Mouse (Mus musculus): Measurements from ENCODE around the gene Kcng4.
A peak's percentile ranks its signal among the peaks of the same experiment; 100 is the strongest.

Gene Kcng4

GRCm38 (mm10) chr8:119641058-119641457, 5.6 kb upstream of the Kcng4 start:
- DNase-seq (ENCODE audit: low spot score), result no peak

GRCm38 (mm10) chr8:119639798-119640197, 4.3 kb upstream of the Kcng4 start:
- no peak for DNase-seq (ENCODE audit: low spot score)

- peak; percentile 73 for DNase-seq (ENCODE audit: low spot score)
These were observed 2.8 kb upstream of the Kcng4 start for GRCm38 (mm10) chr8:119638261-119638660.

GRCm38 (mm10) chr8:119637381-119637780, 1.9 kb upstream of the Kcng4 start:
- DNase-seq (ENCODE audit: low spot score), result no peak

GRCm38 (mm10) chr8:119636766-119637165, 1.3 kb upstream of the Kcng4 start:
- no peak for DNase-seq (ENCODE audit: low spot score)

GRCm38 (mm10) chr8:119635958-119636357, 478 bp upstream of the Kcng4 start:
- DNase-seq (ENCODE audit: low spot score), result no peak

- no peak for DNase-seq (ENCODE audit: low spot score)
These were observed 704 bp downstream of the Kcng4 start for GRCm38 (mm10) chr8:119634616-119635336.

- no peak for DNase-seq (ENCODE audit: low spot score)
These were observed 2.6 kb downstream of the Kcng4 start for GRCm38 (mm10) chr8:119632909-119633308.

- no peak for DNase-seq (ENCODE audit: low spot score)
These were observed 3.2 kb downstream of the Kcng4 start for GRCm38 (mm10) chr8:119632246-119632645.

- no peak for DNase-seq (ENCODE audit: low spot score)
These were observed 4.6 kb downstream of the Kcng4 start for GRCm38 (mm10) chr8:119630841-119631240.

GRCm38 (mm10) chr8:119627613-119628359, 7.7 kb downstream of the Kcng4 start:
- DNase-seq (ENCODE audit: low spot score), result no peak

- DNase-seq (ENCODE audit: low spot score), result no peak
These were observed 8.3 kb downstream of the Kcng4 start for GRCm38 (mm10) chr8:119627199-119627598.

- no peak for DNase-seq (ENCODE audit: low spot score)
These were observed 9.7 kb downstream of the Kcng4 start for GRCm38 (mm10) chr8:119625788-119626187.

- no peak for DNase-seq (ENCODE audit: low spot score)
These were observed 10.6 kb downstream of the Kcng4 start for GRCm38 (mm10) chr8:119624916-119625315.

GRCm38 (mm10) chr8:119623744-119624143, 11.7 kb downstream of the Kcng4 start:
- DNase-seq (ENCODE audit: low spot score), result no peak

GRCm38 (mm10) chr8:119623061-119623460, 12.4 kb downstream of the Kcng4 start:
- no peak for DNase-seq (ENCODE audit: low spot score)

- DNase-seq (ENCODE audit: low spot score), result no peak
These were observed 12.9 kb downstream of the Kcng4 start for GRCm38 (mm10) chr8:119622555-119622954.

- no peak for DNase-seq (ENCODE audit: low spot score)
These were observed 14.5 kb downstream of the Kcng4 start for GRCm38 (mm10) chr8:119620848-119621465.

GRCm38 (mm10) chr8:119620116-119620840, 15.2 kb downstream of the Kcng4 start:
- no peak for DNase-seq (ENCODE audit: low spot score)

- DNase-seq (ENCODE audit: low spot score), result no peak
These were observed 16.6 kb downstream of the Kcng4 start for GRCm38 (mm10) chr8:119618887-119619286.

- DNase-seq (ENCODE audit: low spot score), result no peak
These were observed 17.9 kb downstream of the Kcng4 start for GRCm38 (mm10) chr8:119617586-119617985.

GRCm38 (mm10) chr8:119616811-119617210, 18.7 kb downstream of the Kcng4 start:
- DNase-seq (ENCODE audit: low spot score), result no peak

Measured in testis, postnatal 14 days (tissue).